Mouse (Mus musculus) megakaryocyte, embryonic 14.5 days (primary cell): ENCODE measurements around the gene Nyap1.

Source experiments
- FLI1 ChIP-seq: IDR thresholded peaks from 2 replicates; pipeline ENCODE4 v1.6.1; 2012; ENCODE audit warnings: low read length, inconsistent platforms, mixed read lengths
- GATA1 ChIP-seq: IDR thresholded peaks from 3 replicates; pipeline ENCODE4 v1.6.1; 2012; ENCODE audit warnings: mixed read lengths, low read length, inconsistent platforms, borderline replicate concordance

DNA sequence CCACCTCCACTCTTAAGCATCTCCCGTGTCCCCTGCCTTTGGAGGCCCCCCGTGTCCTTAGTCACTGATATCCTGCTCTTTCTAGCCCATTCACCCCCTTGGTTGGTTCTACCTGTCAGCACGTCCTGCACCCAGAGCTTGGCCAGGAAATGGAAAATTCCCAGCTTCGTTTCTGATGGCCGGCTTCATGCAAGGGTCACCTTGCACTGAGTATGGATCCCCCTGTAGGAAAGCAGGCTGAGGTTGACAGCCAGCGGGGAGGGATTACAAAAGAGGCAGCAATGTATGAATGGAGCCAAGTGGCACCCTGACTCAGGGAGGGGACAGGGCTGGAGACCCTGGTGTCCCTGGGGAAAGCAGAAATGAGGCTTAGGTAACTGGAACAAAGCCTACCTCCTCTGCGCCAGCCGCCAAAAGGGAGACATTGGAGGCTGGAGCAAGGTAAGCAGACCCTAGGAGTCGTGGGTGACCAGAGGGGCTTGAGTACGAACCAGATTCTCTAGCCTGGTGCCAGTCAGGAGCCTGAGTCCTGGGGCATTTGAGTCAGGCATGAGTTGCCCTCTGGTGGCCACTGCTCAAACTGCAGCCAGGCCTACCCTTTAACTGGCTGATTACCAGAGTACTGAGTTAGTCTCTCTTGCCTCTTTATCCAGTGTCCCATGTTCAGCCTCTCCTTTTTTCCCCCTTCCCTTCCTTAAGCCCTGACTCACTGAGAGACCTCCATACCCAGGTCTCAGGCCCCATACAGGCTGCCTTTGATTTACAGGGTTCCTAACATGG is 15.7 kb upstream of the Nyap1 start:
- no peak for TF ChIP-seq GATA1
- TF ChIP-seq FLI1, result no peak
